Mouse (Mus musculus) olfactory bulb, adult 2 months (tissue): ENCODE results near the gene Naa50.

Experiments
- CTCF ChIP-seq: fragments of 200-500 bp; IDR thresholded peaks from 2 replicates; pipeline ENCODE4 v1.5.1; 2012; ENCODE audit warnings: low read depth, mild to moderate bottlenecking, low read length, moderate library complexity; ENCODE audit not compliant: insufficient read depth
- POLR2A ChIP-seq: fragments of 200-500 bp; IDR thresholded peaks from 2 replicates; pipeline ENCODE4 v1.6.1; 2012; ENCODE audit warnings: mild to moderate bottlenecking, low read depth, low read length, moderate library complexity; ENCODE audit not compliant: insufficient read depth

GRCm38 (mm10) chr16:44138377-44138978, 1.2 kb upstream of the Naa50 start:
- TF ChIP-seq CTCF: no peak
- no peak for TF ChIP-seq POLR2A
